Mouse (Mus musculus) midbrain, embryonic 15.5 days (tissue): ENCODE results near the gene Zfp219. TPM values are rescaled to one million over a fixed set of nuclear protein-coding genes. Genes with fewer than 3 reads are reported as not detected.

Source experiments
- ATAC-seq: fragments of 200-750 bp; cut with Nextera tagmentation; replicated peaks from 2 replicates; pipeline ENCODE4 v1.8.0; 2017; ENCODE audit warnings: moderate TSS enrichment
- H3K27ac ChIP-seq: fragments of 300-500 bp; sonication (generic); 2 replicates; pipeline ENCODE4 v1.5.1; 2015; ENCODE audit warnings: mild to moderate bottlenecking, inconsistent platforms
- H3K27me3 ChIP-seq: fragments of 300-500 bp; sonication (generic); replicated peaks from 2 replicates; pipeline ENCODE4 v1.6.1; 2015; ENCODE audit warnings: inconsistent platforms
- H3K36me3 ChIP-seq: fragments of 300-500 bp; sonication (generic); replicated peaks from 2 replicates; pipeline ENCODE4 v1.6.1; 2015; ENCODE audit warnings: inconsistent platforms
- H3K4me1 ChIP-seq: fragments of 300-500 bp; sonication (generic); 2 replicates; pipeline ENCODE4 v1.6.1; 2015; ENCODE audit warnings: inconsistent platforms
- H3K4me2 ChIP-seq: fragments of 300-500 bp; sonication (generic); 2 replicates; pipeline ENCODE4 v1.6.1; 2015; ENCODE audit warnings: inconsistent platforms, mild to moderate bottlenecking, moderate library complexity
- H3K4me3 ChIP-seq: fragments of 300-500 bp; sonication (generic); 2 replicates; pipeline ENCODE4 v1.5.1; 2015; ENCODE audit warnings: mild to moderate bottlenecking, inconsistent platforms
- H3K9ac ChIP-seq: fragments of 300-500 bp; sonication (generic); 2 replicates; pipeline ENCODE4 v1.6.1; 2015; ENCODE audit warnings: mild to moderate bottlenecking, inconsistent platforms
- H3K9me3 ChIP-seq: fragments of 300-500 bp; sonication (generic); 2 replicates; pipeline ENCODE4 v1.6.1; 2016; ENCODE audit warnings: inconsistent platforms
- WGBS: fragments of 180-500 bp; shearing (Covaris S2); methylation state at CpG from one replicate; pipeline ENCODE4 v1.1.7; 2015; ENCODE audit warnings: mixed read lengths; 5-methylcytosine and 5-hydroxymethylcytosine counted together
- polyA plus RNA-seq: library from polyadenylated mRNA; unstranded; fragments of >200 nt; fragmentation: Nextera tagmentation; extraction: Ambion mirVana; gene quantifications from 2 replicates; pipeline ENCODE4 v1.2.1, GENCODE M21; 2015

Zfp219 gene
- polyA plus RNA-seq, 1 experiment from 2014 or later = 45.9 TPM

DNA sequence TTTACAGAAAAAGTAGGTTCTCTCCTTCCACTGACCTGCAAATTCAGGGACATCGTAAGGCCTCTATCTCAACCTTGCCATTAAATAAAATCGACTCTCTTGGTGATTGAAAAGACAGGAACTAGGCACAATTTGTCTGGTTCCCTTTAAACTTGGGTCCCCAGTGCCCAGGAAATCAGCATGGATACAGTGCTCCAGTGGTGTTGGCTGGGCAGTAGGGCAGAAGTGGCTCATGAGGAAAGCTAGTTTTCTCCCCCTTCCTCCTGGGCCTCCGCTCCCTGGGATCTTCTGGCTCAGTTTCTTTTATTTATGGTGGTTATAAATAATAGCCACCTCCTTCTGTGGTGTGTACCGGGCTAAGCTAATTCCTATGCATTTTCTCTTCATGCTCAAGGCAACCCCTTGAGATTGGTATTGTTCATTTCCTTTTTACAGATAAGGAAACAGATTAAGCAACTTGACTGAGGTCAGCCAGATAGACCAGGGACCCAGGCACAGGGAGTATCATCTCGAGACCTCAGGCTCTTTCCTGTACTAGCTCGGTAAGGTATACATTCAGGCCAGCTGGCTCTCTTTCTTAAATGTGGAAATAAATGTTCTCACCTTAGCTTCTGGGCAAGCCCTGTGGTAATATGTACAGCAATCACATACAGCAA is 5.0 kb downstream of the Zfp219 start, which contains the start of gene Tmem253:
Gene Tmem253 (plus strand): TSS at position 214 of the 656 bp plus-strand sequence.
- WGBS = 21% methylated on average over 6 of the region's 6 CpGs
- peak within 1 kb of the TSS; percentile 98 for H3K27ac ChIP-seq
- no peaks in the 10 kb centered on the region for H3K36me3 ChIP-seq
- H3K4me2 ChIP-seq = peak within 1 kb of the TSS; percentile 67
- peak within 1 kb of the TSS; percentile 64 for H3K4me3 ChIP-seq
- no peaks in the 10 kb centered on the region for H3K27me3 ChIP-seq
- H3K9ac ChIP-seq = peak within 1 kb of the TSS; percentile 75
- H3K4me1 ChIP-seq = peaks cover 64% of the 10 kb centered on the region
- no peak for ATAC-seq
- no peaks in the 10 kb centered on the region for H3K9me3 ChIP-seq

DNA sequence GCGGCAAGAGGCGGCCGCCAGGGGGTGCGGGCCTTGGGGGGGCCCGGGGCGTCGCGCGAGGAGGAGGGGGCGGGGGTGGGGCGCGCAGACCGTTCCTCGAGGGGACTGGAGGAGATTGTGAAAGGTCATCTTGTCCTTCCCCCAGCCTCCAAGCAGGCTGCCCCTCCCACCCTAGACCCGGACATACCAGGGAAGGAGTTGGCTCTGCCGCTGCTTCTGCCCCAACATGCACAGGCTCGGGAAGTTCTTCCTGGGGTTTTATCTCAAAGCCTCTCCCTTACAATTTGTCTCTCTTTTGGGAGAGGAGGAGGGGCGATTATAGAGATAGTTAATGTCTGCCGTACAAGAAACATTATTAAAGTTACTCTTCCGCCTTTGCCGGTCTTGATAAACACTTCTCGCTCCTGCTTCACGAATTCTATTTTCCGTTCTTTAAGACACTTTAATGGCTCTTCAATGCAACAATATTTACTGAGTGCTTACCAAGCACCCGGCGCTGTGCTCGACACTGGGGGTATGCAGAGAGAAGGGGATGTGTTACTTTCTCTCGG is 5.7 kb downstream of the Zfp219 start:
- Histone ChIP-seq H3K4me3 (peak overlapping the region; percentile 64), H3K9ac (peak overlapping the region; percentile 75), H3K4me2 (peak overlapping the region; percentile 67), H3K9me3 (no peaks in the 10 kb centered on the region), H3K4me1 (peaks cover 70% of the 10 kb centered on the region), H3K27ac (peak overlapping the region; percentile 98), H3K27me3 (no peaks in the 10 kb centered on the region), H3K36me3 (no peaks in the 10 kb centered on the region)
- under 1% methylated on average over 14 of the region's 28 CpGs for WGBS
- no peak for ATAC-seq

DNA sequence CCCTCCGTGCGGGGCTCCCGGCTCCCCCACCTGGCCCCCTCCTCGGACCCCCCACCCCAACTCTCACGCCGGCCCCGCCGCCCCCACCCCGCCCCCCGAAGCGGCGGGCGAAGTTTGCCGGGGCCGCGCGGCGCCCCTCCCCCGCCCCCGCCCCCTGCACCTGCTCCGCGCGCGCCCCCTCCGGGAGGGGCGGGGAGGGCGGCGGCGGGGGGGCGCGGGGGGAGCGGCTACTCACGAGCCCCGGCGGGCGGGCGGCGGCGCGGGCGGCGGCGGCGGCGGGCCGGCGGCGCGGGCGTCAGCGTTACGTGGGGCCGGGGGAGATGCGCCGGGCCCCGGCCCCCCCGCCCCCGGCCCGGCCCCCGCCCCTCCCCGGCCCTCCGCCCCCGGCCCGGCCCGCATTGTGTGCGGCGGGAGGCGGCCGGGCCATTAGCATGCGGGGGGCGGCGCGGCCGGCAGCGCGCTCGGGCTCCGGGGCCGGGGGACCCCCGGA is 6.2 kb downstream of the Zfp219 start:
- under 1% methylated on average over 17 of the region's 80 CpGs for whole genome bisulfite sequencing
- Histone ChIP-seq H3K9ac (peak overlapping the region; percentile 75), H3K4me2 (peak overlapping the region; percentile 67), H3K36me3 (no peaks in the 10 kb centered on the region), H3K4me3 (peak overlapping the region; percentile 64), H3K27ac (peak overlapping the region; percentile 98), H3K9me3 (no peaks in the 10 kb centered on the region), H3K27me3 (no peaks in the 10 kb centered on the region), H3K4me1 (peaks cover 75% of the 10 kb centered on the region)
- no peak for ATAC-seq

DNA sequence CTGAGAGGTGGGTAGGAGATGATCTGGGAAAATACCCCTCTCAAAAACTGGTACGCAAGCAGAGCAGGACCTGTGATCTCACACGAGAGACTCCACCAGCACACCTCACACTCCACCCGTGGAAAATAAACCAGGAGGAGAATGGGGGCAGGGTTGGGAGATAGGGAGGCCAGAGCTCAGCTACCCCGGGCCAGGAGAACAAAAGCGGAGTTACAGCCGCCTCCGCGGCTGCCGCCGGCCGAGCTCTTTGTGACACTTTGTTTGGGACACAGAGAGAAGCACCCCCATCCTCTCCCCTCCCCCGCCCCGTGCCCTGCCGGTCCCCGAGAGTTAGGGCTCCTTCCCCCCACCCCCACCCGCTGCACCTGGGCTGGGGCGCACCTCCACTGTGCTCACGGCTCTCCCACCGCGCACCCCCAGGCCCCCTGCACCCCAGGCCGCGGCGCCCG is 6.7 kb downstream of the Zfp219 start:
- Histone ChIP-seq H3K9ac (peak overlapping the region; percentile 75), H3K36me3 (no peaks in the 10 kb centered on the region), H3K4me2 (peak overlapping the region; percentile 67), H3K9me3 (no peaks in the 10 kb centered on the region), H3K4me3 (peak overlapping the region; percentile 64), H3K4me1 (peaks cover 76% of the 10 kb centered on the region), H3K27me3 (no peaks in the 10 kb centered on the region), H3K27ac (peak overlapping the region; percentile 98)
- peak; percentile 7; the same call in 1 of the 2 replicates for ATAC-seq
- 4% methylated on average over 21 of the region's 24 CpGs for WGBS

DNA sequence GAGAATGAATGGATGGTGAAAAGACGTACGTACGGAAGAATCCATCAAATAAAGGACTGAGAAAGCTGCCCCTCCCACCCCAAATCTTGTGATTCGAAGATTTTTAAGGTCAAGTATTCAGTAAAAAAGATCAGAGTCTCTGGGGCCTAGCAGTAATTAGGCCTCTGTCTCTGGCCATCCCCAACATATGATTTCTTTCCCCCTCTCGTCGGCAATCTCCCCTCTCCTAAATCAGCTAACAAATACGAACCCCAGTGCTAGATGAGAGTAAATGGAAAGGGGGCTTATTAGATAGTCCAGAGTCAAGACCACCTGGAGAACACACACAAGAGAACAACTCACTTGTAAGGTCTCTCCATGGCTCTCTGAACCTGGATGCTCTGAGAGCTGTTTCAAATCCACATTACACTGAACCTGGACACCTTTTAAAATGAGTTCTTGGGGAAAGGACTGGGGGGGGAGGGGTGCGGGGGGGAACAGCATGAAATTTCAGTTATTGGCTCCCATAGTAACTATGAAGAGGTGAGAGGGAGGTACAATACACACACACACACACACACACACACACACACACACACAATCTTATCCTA is 7.4 kb downstream of the Zfp219 start:
- H3K9me3 ChIP-seq = no peaks in the 10 kb centered on the region
- H3K27me3 ChIP-seq = no peaks in the 10 kb centered on the region
- no peak for ATAC-seq
- H3K27ac ChIP-seq = peak overlapping the region; percentile 98
- 8% methylated on average over 8 of the region's 8 CpGs for WGBS
- H3K36me3 ChIP-seq = no peaks in the 10 kb centered on the region
- peak overlapping the region; percentile 64 for H3K4me3 ChIP-seq
- peaks cover 76% of the 10 kb centered on the region for H3K4me1 ChIP-seq
- peak overlapping the region; percentile 75; the same call in 1 of the 2 replicates for H3K9ac ChIP-seq
- peak overlapping the region; percentile 67 for H3K4me2 ChIP-seq

DNA sequence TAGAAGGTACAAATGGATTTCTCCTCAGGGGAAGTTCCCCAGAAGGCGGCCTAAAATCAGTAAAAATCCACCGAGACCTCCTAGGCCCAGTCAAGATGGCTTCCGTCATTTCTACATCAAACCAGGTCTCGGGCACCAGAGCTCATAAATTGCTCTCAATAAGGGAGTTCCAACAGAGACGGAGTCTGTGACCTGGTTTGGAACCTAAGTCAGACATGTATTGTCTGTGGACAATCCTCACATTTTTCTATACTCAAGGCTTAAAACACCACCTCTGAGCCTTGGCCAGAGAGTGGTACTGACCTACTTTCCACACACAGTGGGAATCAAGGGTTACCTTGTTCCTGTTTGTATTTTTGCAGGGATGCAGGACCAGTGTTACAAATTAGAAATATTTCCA is 8.0 kb downstream of the Zfp219 start:
- H3K36me3 ChIP-seq = no peaks in the 10 kb centered on the region
- WGBS = 18% methylated on average over 5 of the region's 5 CpGs
- ATAC-seq = no peak
- H3K9ac ChIP-seq = peak overlapping the region; percentile 9; the same call in 1 of the 2 replicates
- H3K4me3 ChIP-seq = peak overlapping the region; percentile 64
- H3K4me2 ChIP-seq = peak overlapping the region; percentile 67
- H3K27ac ChIP-seq = peak overlapping the region; percentile 98
- H3K27me3 ChIP-seq = no peaks in the 10 kb centered on the region
- H3K9me3 ChIP-seq = no peaks in the 10 kb centered on the region
- H3K4me1 ChIP-seq = peaks cover 78% of the 10 kb centered on the region

DNA sequence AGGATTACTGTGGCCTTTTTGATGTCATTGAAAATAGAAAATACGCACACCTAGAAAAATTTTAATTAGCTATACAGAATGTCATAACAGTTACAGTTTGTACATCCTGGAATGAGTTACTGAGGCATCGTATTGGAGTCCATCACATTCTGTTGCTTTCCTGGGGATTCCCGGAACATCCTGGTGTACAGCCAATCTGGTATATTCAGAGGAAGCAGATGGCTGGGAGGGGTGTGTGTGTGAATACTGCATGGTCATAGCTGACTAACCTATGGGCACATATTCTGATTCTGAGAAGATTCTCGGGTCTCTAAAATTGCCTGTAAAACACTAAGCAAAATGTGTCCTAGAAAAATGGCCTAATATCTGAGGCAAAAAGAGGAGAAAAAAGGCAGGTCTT is 8.4 kb downstream of the Zfp219 start:
- Histone ChIP-seq H3K27me3 (no peaks in the 10 kb centered on the region), H3K9ac (no peak overlapping the region), H3K9me3 (no peaks in the 10 kb centered on the region), H3K27ac (peak overlapping the region; percentile 98), H3K36me3 (0 out of 2 replicates have a peak, but pooled peaks cover 2% of the 10 kb centered on the region), H3K4me2 (peak overlapping the region; percentile 67), H3K4me3 (0 out of 2 replicates have a peak overlapping the region, but pooled peaks have one; percentile 64), H3K4me1 (peaks cover 82% of the 10 kb centered on the region)
- no peak for ATAC-seq
- 39% methylated on average over 4 of the region's 4 CpGs for WGBS

DNA sequence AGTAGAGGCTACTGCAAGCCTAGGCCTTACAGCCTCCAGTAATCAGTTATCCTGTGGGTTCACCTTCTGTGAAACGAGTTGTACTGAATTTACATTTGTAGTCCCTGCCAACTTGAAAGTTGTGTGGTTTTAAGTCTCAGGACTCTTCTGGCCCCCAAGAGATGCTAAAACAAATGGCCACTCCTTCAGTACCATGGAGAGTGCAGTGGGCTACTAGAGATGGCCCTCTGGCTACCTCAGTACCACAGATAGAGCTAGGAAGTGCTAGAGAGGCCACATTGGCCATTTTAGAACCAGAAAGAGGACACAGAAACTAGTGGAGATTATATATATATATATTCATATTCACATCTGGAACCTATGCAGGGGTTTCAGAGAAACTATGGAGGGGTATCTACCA is 8.8 kb downstream of the Zfp219 start:
- Histone ChIP-seq H3K9ac (no peak overlapping the region), H3K36me3 (peaks cover 5% of the 10 kb centered on the region; the same call in 1 of the 2 replicates), H3K27me3 (no peaks in the 10 kb centered on the region), H3K9me3 (no peaks in the 10 kb centered on the region), H3K4me1 (peaks cover 82% of the 10 kb centered on the region), H3K4me3 (no peak overlapping the region), H3K4me2 (peak overlapping the region; percentile 67), H3K27ac (peak overlapping the region; percentile 98)
- ATAC-seq = no peak
- 20% methylated on average over 1 of the region's 1 CpGs for WGBS

DNA sequence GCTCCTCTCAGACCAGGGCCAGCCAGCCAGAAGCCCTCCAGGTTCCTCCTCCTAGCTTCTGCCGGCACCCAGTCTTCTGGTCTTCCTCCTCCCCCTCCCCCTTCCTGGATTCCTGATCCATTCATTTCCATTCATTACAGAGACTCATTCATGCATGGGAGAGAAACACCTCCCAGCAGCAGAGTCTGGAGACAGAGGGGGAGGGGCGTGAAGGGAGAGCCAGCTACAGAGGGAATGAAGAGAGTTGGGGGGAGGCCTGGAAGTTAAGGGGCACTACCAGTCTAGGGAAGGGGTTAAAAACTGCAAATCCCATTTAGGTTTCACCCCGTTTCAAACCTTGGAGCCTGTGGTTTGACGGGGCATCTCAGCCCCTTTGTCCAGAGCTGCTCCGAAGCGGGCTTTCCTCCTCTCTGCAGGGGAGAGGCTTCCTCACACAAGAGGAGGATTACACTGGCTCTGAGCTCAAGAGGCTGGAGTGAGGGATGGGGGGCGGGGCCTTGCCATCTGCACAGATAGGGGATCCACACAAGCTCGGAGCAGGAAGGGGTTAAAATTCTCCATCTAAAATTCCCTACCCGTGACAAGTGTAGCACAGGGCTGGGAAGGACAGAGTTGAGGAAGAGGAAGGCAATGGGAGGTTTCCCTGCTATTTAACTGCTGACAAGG is 10.0 kb downstream of the Zfp219 start:
- H3K4me3 ChIP-seq = peak overlapping the region; percentile 39
- H3K27ac ChIP-seq = peak overlapping the region; percentile 98
- peak overlapping the region; percentile 67 for H3K4me2 ChIP-seq
- H3K27me3 ChIP-seq = no peaks in the 10 kb centered on the region
- no peaks in the 10 kb centered on the region for H3K9me3 ChIP-seq
- peaks cover 15% of the 10 kb centered on the region; the same call in 1 of the 2 replicates for H3K36me3 ChIP-seq
- ATAC-seq = peak; percentile 76
- peak overlapping the region; percentile 55 for H3K9ac ChIP-seq
- peaks cover 80% of the 10 kb centered on the region for H3K4me1 ChIP-seq
- under 1% methylated on average over 9 of the region's 9 CpGs for WGBS

DNA sequence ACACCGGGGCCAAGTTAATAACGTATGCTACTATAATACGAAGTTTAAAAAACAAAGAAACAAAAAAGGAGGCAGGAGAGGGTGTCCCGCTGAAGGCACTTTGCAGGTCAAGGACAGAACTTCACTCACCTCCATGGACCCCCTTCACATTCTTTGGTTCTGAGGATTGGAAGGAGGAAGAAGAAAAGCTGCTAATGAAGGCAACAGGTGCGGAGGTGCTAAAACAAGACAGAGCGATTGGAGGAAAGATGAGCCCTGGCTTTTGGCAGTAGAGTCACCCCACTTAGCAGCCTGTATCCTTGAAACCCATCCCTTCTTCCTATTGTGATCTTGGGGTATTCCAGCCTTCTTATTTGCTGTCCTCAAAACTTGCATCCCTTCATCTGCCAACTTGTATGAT is 10.7 kb downstream of the Zfp219 start:
- ATAC-seq = no peak
- Histone ChIP-seq H3K9ac (peak overlapping the region; percentile 55), H3K4me2 (peak overlapping the region; percentile 67), H3K4me1 (peaks cover 80% of the 10 kb centered on the region), H3K27me3 (no peaks in the 10 kb centered on the region), H3K9me3 (no peaks in the 10 kb centered on the region), H3K36me3 (peaks cover 15% of the 10 kb centered on the region; the same call in 1 of the 2 replicates), H3K27ac (peak overlapping the region; percentile 98), H3K4me3 (peak overlapping the region; percentile 39)
- 18% methylated on average over 6 of the region's 6 CpGs for WGBS

DNA sequence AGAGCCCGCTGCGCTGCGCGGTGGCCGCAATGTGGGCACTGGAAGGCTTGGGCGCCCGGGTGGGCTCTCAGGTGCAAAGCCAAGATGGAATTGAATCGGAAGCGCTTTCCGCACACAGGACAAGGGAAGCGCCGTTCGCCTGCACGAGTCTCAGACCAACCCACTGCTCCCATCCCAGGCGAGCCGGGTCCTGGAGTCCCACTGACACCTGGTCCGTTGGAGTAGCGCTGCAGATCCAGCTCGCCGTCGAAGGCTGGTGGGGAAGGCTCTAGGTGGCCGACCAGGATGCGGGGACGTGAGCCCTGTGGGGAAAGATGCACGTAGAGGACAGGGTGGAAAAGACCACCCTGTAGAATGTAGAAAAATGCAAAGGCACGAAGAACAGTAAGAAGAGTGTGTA is 11.2 kb downstream of the Zfp219 start:
- peak overlapping the region; percentile 51 for H3K27ac ChIP-seq
- peak overlapping the region; percentile 26 for H3K9ac ChIP-seq
- H3K27me3 ChIP-seq = no peaks in the 10 kb centered on the region
- peak overlapping the region; percentile 67 for H3K4me2 ChIP-seq
- H3K36me3 ChIP-seq = peaks cover 15% of the 10 kb centered on the region; the same call in 1 of the 2 replicates
- no peaks in the 10 kb centered on the region for H3K9me3 ChIP-seq
- ATAC-seq = no peak
- peak overlapping the region; percentile 39 for H3K4me3 ChIP-seq
- 14% methylated on average over 26 of the region's 26 CpGs for WGBS
- peaks cover 84% of the 10 kb centered on the region for H3K4me1 ChIP-seq
